In genomic region chr3:89390111-89390515, GRCm38 (mm10) we compare ENCODE assay signal across 8 mouse cellular contexts. TPM values are rescaled to one million over a fixed set of nuclear protein-coding genes. Genes with fewer than 3 reads are reported as not detected.
A peak's percentile ranks its signal among the peaks of the same experiment; 100 is the strongest.
DNase-seq lines count a peak whose midpoint lies in the region; ATAC-seq and TF ChIP-seq lines count a peak whose summit lies in the region.

No protein-coding gene starts in this region.

- 0 out of 2 replicates have a peak overlapping the region, but pooled peaks have one; percentile 12 for H3K9ac ChIP-seq in forebrain, embryonic 12.5 days
- no peak overlapping the region for H3K9ac ChIP-seq in forebrain, postnatal 0 days
- no peak overlapping the region for H3K9ac ChIP-seq in liver, embryonic 13.5 days

- H3K27me3 ChIP-seq in forebrain, embryonic 12.5 days, result peaks cover 39% of the 10 kb centered on the region
- peaks cover 3% of the 10 kb centered on the region; the same call in 1 of the 2 replicates for H3K27me3 ChIP-seq in forebrain, postnatal 0 days (ENCODE audit: insufficient read depth, low read length)
- peaks cover 25% of the 10 kb centered on the region for H3K27me3 ChIP-seq in liver, embryonic 13.5 days

- no peak overlapping the region for H3K27ac ChIP-seq in forebrain, embryonic 12.5 days
- no peak overlapping the region for H3K27ac ChIP-seq in forebrain, postnatal 0 days (ENCODE audit: low read depth, low read length)
- H3K27ac ChIP-seq in liver, embryonic 13.5 days, result peak overlapping the region; percentile 69

- ATAC-seq in forebrain, embryonic 12.5 days (ENCODE audit: low FRiP score), result no peak
- ATAC-seq in forebrain, postnatal 0 days, result no peak
- ATAC-seq in liver, embryonic 13.5 days (ENCODE audit: low read depth), result no peak
- no peak for ATAC-seq in granulocyte monocyte progenitor cell, adult 5-6 weeks (replicated peaks; ENCODE audit: poor library complexity, severe bottlenecking)

- H3K36me3 ChIP-seq in forebrain, embryonic 12.5 days (replicated peaks), result no peaks in the 10 kb centered on the region
- no peaks in the 10 kb centered on the region for H3K36me3 ChIP-seq in forebrain, postnatal 0 days (ENCODE audit: insufficient read depth)
- no peaks in the 10 kb centered on the region for H3K36me3 ChIP-seq in liver, embryonic 13.5 days

- no peak overlapping the region for H3K4me2 ChIP-seq in forebrain, embryonic 12.5 days
- H3K4me2 ChIP-seq in forebrain, postnatal 0 days (ENCODE audit: low read depth), result no peak overlapping the region
- H3K4me2 ChIP-seq in liver, embryonic 13.5 days, result peak overlapping the region; percentile 94

- WGBS in forebrain, embryonic 12.5 days, result 65% methylated on average over 5 of the region's 5 CpGs
- WGBS in forebrain, postnatal 0 days, result 40% methylated on average over 5 of the region's 5 CpGs
- WGBS in liver, embryonic 13.5 days (ENCODE audit: insufficient replicate concordance), result 38% methylated on average over 5 of the region's 5 CpGs

- H3K9me3 ChIP-seq in forebrain, embryonic 12.5 days, result no peaks in the 10 kb centered on the region
- H3K9me3 ChIP-seq in forebrain, postnatal 0 days (ENCODE audit: low read length), result no peaks in the 10 kb centered on the region
- H3K9me3 ChIP-seq in liver, embryonic 13.5 days (replicated peaks), result no peaks in the 10 kb centered on the region

- no peak for DNase-seq in forebrain, postnatal 0 days
- peak; percentile 21 for DNase-seq in thymus, postnatal 25 days
- no peak for DNase-seq in thymus, postnatal 14 days
- peak; percentile 63 to 69 for DNase-seq in heart, adult 9 months (ENCODE audit: low spot score in 2 of 2)
- no peak for DNase-seq in liver, embryonic 13.5 days
- DNase-seq in layer of hippocampus, postnatal 25 days (ENCODE audit: extremely low spot score in 1 of 2, low spot score in 1 of 2), result no peak

- peaks cover 50% of the 10 kb centered on the region for H3K4me1 ChIP-seq in forebrain, embryonic 12.5 days
- H3K4me1 ChIP-seq in forebrain, postnatal 0 days (ENCODE audit: insufficient read depth), result peaks cover 27% of the 10 kb centered on the region
- H3K4me1 ChIP-seq in liver, embryonic 13.5 days (replicated peaks), result peaks cover 91% of the 10 kb centered on the region

- TF ChIP-seq CTCF in forebrain, postnatal 0 days (IDR thresholded peaks at IDR 0.05; ENCODE audit: low read depth), result no peak

- no peak overlapping the region for H3K4me3 ChIP-seq in forebrain, embryonic 12.5 days (replicated peaks)
- H3K4me3 ChIP-seq in forebrain, postnatal 0 days (ENCODE audit: low read depth, low read length), result no peak overlapping the region
- H3K4me3 ChIP-seq in liver, embryonic 13.5 days (replicated peaks), result no peak overlapping the region

RNA-seq across cellular contexts. Expression of gene Zbtb7b, which starts 4.5 kb away (rescaled TPM):
- polyA plus RNA-seq in forebrain, embryonic 12.5 days (2016; fragmentation: Nextera tagmentation; extraction: Ambion mirVana), result 0.45 and 0.62 TPM in 2 replicates
- 2.1 and 4.9 TPM in 2 replicates for total RNA-seq in forebrain, postnatal 0 days (2014; rRNA removed)
- 0.33 and 0.75 TPM in 2 replicates for polyA plus RNA-seq in forebrain, postnatal 0 days (2015; fragmentation: Nextera tagmentation; extraction: Ambion mirVana)
- 0.97 and 1.8 TPM in 2 replicates for polyA plus RNA-seq in liver, embryonic 13.5 days (2015; fragmentation: Nextera tagmentation; extraction: Ambion mirVana)
- total RNA-seq in layer of hippocampus, postnatal 25 days (2021), result 10 to 100 TPM; 12.3 to 14.4 TPM
- total RNA-seq in granulocyte monocyte progenitor cell, adult 5-6 weeks (2014; fragmentation: Nextera tagmentation), result 8.5 and 18.6 TPM in 2 replicates
- total RNA-seq in granulocyte monocyte progenitor cell, adult 5-6 weeks (2017), result 7.5 and 14.0 TPM in 2 replicates

RNA-seq across cellular contexts. Expression of gene Lenep, which starts 12.5 kb away (rescaled TPM):
- polyA plus RNA-seq in forebrain, embryonic 12.5 days (2016; fragmentation: Nextera tagmentation; extraction: Ambion mirVana), result 0.24 and 2.0 TPM in 2 replicates
- 4.2 TPM in 1 of 2 replicates, not detected in the other for total RNA-seq in forebrain, postnatal 0 days (2014; rRNA removed)
- polyA plus RNA-seq in forebrain, postnatal 0 days (2015; fragmentation: Nextera tagmentation; extraction: Ambion mirVana), result 0.40 TPM in 1 of 2 replicates, not detected in the other
- polyA plus RNA-seq in liver, embryonic 13.5 days (2015; fragmentation: Nextera tagmentation; extraction: Ambion mirVana), result not detected in 2 replicates
- 1 to 10 TPM; 3.7 to 5.0 TPM for total RNA-seq in layer of hippocampus, postnatal 25 days (2021)
- total RNA-seq in granulocyte monocyte progenitor cell, adult 5-6 weeks (2014; fragmentation: Nextera tagmentation), result 0.64 and 2.1 TPM in 2 replicates
- not detected in 2 replicates for total RNA-seq in granulocyte monocyte progenitor cell, adult 5-6 weeks (2017)

RNA-seq across cellular contexts. Expression of gene Flad1, which starts 21.6 kb away (rescaled TPM):
- polyA plus RNA-seq in forebrain, embryonic 12.5 days (2016; fragmentation: Nextera tagmentation; extraction: Ambion mirVana), result 32.2 and 33.1 TPM in 2 replicates
- total RNA-seq in forebrain, postnatal 0 days (2014; rRNA removed), result 25.6 and 34.9 TPM in 2 replicates
- polyA plus RNA-seq in forebrain, postnatal 0 days (2015; fragmentation: Nextera tagmentation; extraction: Ambion mirVana), result 30.9 and 31.5 TPM in 2 replicates
- polyA plus RNA-seq in liver, embryonic 13.5 days (2015; fragmentation: Nextera tagmentation; extraction: Ambion mirVana), result 18.0 and 18.7 TPM in 2 replicates
- 10 to 100 TPM; 32.4 to 33.3 TPM for total RNA-seq in layer of hippocampus, postnatal 25 days (2021)
- total RNA-seq in granulocyte monocyte progenitor cell, adult 5-6 weeks (2014; fragmentation: Nextera tagmentation), result 27.5 and 41.7 TPM in 2 replicates
- total RNA-seq in granulocyte monocyte progenitor cell, adult 5-6 weeks (2017), result 15.3 and 16.2 TPM in 2 replicates

RNA-seq across cellular contexts. Expression of gene Dcst1, which starts 25.1 kb away (rescaled TPM):
- polyA plus RNA-seq in forebrain, embryonic 12.5 days (2016; fragmentation: Nextera tagmentation; extraction: Ambion mirVana), result 0.36 and 0.54 TPM in 2 replicates
- total RNA-seq in forebrain, postnatal 0 days (2014; rRNA removed), result 0.15 TPM in 1 of 2 replicates, not detected in the other
- polyA plus RNA-seq in forebrain, postnatal 0 days (2015; fragmentation: Nextera tagmentation; extraction: Ambion mirVana), result 0.89 and 1.3 TPM in 2 replicates
- polyA plus RNA-seq in liver, embryonic 13.5 days (2015; fragmentation: Nextera tagmentation; extraction: Ambion mirVana), result not detected in 2 replicates
- total RNA-seq in layer of hippocampus, postnatal 25 days (2021), result not detected
- total RNA-seq in granulocyte monocyte progenitor cell, adult 5-6 weeks (2014; fragmentation: Nextera tagmentation), result not detected in 2 replicates
- not detected in 2 replicates for total RNA-seq in granulocyte monocyte progenitor cell, adult 5-6 weeks (2017)

RNA-seq across cellular contexts. Expression of gene Cks1b, which starts 28.1 kb away (rescaled TPM):
- polyA plus RNA-seq in forebrain, embryonic 12.5 days (2016; fragmentation: Nextera tagmentation; extraction: Ambion mirVana), result 363 and 395 TPM in 2 replicates
- 24.5 and 27.3 TPM in 2 replicates for total RNA-seq in forebrain, postnatal 0 days (2014; rRNA removed)
- polyA plus RNA-seq in forebrain, postnatal 0 days (2015; fragmentation: Nextera tagmentation; extraction: Ambion mirVana), result 93.9 and 109 TPM in 2 replicates
- 282 and 301 TPM in 2 replicates for polyA plus RNA-seq in liver, embryonic 13.5 days (2015; fragmentation: Nextera tagmentation; extraction: Ambion mirVana)
- total RNA-seq in layer of hippocampus, postnatal 25 days (2021), result 1 to 10 TPM; 2.4 to 3.0 TPM
- 178 and 260 TPM in 2 replicates for total RNA-seq in granulocyte monocyte progenitor cell, adult 5-6 weeks (2014; fragmentation: Nextera tagmentation)
- 194 and 212 TPM in 2 replicates for total RNA-seq in granulocyte monocyte progenitor cell, adult 5-6 weeks (2017)

Comparison
In these comparisons a context has a peak if more than half of its experiments do, and no peak if none do; other contexts are left out.
1. DNase-seq: peak in thymus, postnatal 25 days (single experiment) and heart, adult 9 months (2 of 2); none in forebrain, postnatal 0 days (single experiment), thymus, postnatal 14 days (single experiment), liver, embryonic 13.5 days (single experiment) and layer of hippocampus, postnatal 25 days (0 of 2).